Mouse (Mus musculus) retina, embryonic 14.5 days (tissue): ENCODE measurements at regions not wholly inside any gene's neighbourhood (a gene's known extent, or its start where the extent isn't known, plus 50 kb on each side); places are given as distances from the start of the nearest gene placed in this dataset.

Source experiments
- DNase-seq: peaks from one replicate; pipeline ENCODE4 v3.0.0-alpha.2; 2015; ENCODE audit warnings: low spot score

GRCm38 (mm10) chr13:99781616-99782015 is 119.3 kb downstream of the Cartpt start:
- no peak for DNase-seq

GRCm38 (mm10) chr13:99780751-99781460 is 120.0 kb downstream of the Cartpt start:
- DNase-seq, result peak; percentile 32

- DNase-seq, result no peak
These were observed 122.1 kb downstream of the Cartpt start for GRCm38 (mm10) chr13:99778747-99779146.

GRCm38 (mm10) chr13:99777736-99778135 is 123.2 kb downstream of the Cartpt start:
- no peak for DNase-seq

- DNase-seq, result no peak
These were observed 134.9 kb downstream of the Cartpt start for GRCm38 (mm10) chr13:99765965-99766364.

- no peak for DNase-seq
These were observed 136.1 kb downstream of the Cartpt start for GRCm38 (mm10) chr13:99764764-99765163.

GRCm38 (mm10) chr13:99764097-99764714 is 136.7 kb downstream of the Cartpt start:
- no peak for DNase-seq

- DNase-seq, result no peak
These were observed 139.0 kb downstream of the Cartpt start for GRCm38 (mm10) chr13:99761843-99762242.

- DNase-seq, result peak; percentile 13
These were observed 139.5 kb downstream of the Cartpt start for GRCm38 (mm10) chr13:99761423-99761822.

GRCm38 (mm10) chr13:99760646-99761045 is 140.2 kb downstream of the Cartpt start:
- DNase-seq, result no peak

- no peak for DNase-seq
These were observed 141.4 kb downstream of the Cartpt start for GRCm38 (mm10) chr13:99759256-99760044.

- DNase-seq, result no peak
These were observed 146.2 kb downstream of the Cartpt start for GRCm38 (mm10) chr13:99754701-99755100.

- DNase-seq, result no peak
These were observed 146.6 kb downstream of the Cartpt start for GRCm38 (mm10) chr13:99754251-99754652.

GRCm38 (mm10) chr13:99753526-99753925 is 147.4 kb downstream of the Cartpt start:
- DNase-seq, result no peak

GRCm38 (mm10) chr13:99750729-99751128 is 150.2 kb downstream of the Cartpt start:
- no peak for DNase-seq

- no peak for DNase-seq
These were observed 151.5 kb downstream of the Cartpt start for GRCm38 (mm10) chr13:99749342-99749741.

GRCm38 (mm10) chr13:99748128-99748527 is 152.8 kb downstream of the Cartpt start:
- no peak for DNase-seq

GRCm38 (mm10) chr13:99745526-99745925 is 155.4 kb downstream of the Cartpt start:
- no peak for DNase-seq

GRCm38 (mm10) chr13:99744790-99745120 is 156.1 kb downstream of the Cartpt start:
- peak; percentile 13 for DNase-seq

- DNase-seq, result no peak
These were observed 156.7 kb downstream of the Cartpt start for GRCm38 (mm10) chr13:99743952-99744789.

- no peak for DNase-seq
These were observed 158.4 kb downstream of the Cartpt start for GRCm38 (mm10) chr13:99742507-99742906.

- DNase-seq, result no peak
These were observed 158.9 kb downstream of the Cartpt start for GRCm38 (mm10) chr13:99741981-99742380.
